Mouse (Mus musculus) erythroid progenitor cell, adult 5-6 weeks (primary cell): ENCODE results near the gene Aprt. TPM values are rescaled to one million over a fixed set of nuclear protein-coding genes. Genes with fewer than 3 reads are reported as not detected.
"Not testable (repeated sequence)": the region's sequence is repeated elsewhere in the genome, so short reads cannot be mapped to it uniquely, and the experiment has no call there.

ENCODE experiments used
- ATAC-seq: replicated peaks from 2 replicates; pipeline ENCODE4 v1.8.0; 2016; ENCODE audit warnings: moderate number of reproducible peaks, mild to moderate bottlenecking, moderate TSS enrichment, inconsistent platforms; ENCODE audit not compliant: poor library complexity, low FRiP score, severe bottlenecking
- total RNA-seq, 2 experiments: library from RNA; stranded (forward) in 1 of 2; stranded (reverse) in 1 of 2; fragments of 150-400 nt in 1 of 2; fragments of 186-747, 209-891 nt in 1 of 2; gene quantifications; 2 replicates each; pipeline versions ENCODE4 v1.2.3 to v1.2.4; 2015 to 2017; ENCODE audit warnings: low replicate concordance in 2 of 2

Gene Aprt
- total RNA-seq, 2 experiments from 2014 or later = 12.3 to 39.4 TPM

DNA sequence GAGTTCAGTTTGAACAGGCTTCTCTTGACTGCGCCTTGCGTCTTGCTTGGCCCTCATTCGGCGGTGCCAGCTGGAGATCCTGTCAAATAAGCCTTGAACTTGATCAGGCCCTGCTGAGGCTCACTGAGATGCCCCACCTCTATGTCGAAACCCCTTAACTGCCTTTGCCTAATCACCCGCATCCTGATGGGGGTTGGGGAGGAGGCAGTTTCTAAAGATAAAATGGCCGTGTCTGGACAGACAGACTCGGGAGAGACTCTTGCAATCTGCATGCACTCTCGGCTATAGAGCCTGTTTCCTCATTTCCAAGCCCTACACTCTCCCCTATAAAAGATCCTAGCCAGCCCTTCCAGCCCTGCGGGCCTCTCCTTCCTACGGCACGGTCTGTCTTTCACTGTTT, 16.5 kb upstream of the Aprt start:
- ATAC-seq = no peak

DNA sequence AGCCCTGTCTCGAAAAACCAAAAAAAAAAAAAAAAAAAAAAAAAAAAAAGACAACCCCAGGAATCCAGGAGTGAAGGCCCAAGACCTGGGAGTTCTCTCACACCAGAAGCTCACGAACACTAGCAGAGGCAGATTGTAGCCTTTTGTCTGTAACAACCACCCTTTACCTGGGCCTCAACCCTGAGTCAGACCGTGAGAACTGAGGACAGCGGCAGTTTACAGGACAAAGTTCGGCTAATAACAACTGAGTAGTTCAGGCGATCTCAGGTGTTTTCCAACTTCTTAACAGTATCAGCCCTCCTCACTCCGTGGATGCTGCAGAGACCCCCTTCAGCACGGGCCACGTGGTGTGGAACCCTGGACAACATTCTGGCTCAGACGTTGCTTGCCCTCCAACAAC, 10.0 kb upstream of the Aprt start:
- no peak for ATAC-seq

- no peak for ATAC-seq
Observed at GRCm38 (mm10) chr8:122586171-122586570, 9.5 kb upstream of the Aprt start.

DNA sequence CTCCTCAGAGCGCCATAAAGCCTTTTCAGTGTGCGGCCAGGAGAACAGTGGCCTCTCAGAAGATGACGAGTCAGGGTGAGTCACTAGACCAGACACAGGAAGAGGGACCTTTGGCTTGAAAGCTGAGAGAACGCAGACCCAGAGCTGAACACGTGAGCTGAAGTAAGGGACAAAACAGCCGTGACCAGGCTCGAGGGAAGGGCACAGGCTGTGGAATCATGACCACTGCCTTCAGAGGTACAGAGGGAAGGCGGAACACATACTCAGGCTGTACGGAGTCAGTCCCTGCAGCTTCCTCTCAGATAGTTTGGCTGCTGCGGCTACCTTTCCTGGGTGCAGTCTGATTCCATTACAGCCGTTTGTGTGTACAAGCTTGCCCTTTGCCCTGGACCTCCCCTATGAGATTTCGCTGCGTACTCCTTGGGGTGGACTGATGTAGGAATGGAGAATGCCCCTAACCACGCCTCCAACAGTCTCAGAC, 8.7 kb upstream of the Aprt start:
- ATAC-seq = no peak

GRCm38 (mm10) chr8:122584981-122585380, 8.3 kb upstream of the Aprt start:
- ATAC-seq = no peak

DNA sequence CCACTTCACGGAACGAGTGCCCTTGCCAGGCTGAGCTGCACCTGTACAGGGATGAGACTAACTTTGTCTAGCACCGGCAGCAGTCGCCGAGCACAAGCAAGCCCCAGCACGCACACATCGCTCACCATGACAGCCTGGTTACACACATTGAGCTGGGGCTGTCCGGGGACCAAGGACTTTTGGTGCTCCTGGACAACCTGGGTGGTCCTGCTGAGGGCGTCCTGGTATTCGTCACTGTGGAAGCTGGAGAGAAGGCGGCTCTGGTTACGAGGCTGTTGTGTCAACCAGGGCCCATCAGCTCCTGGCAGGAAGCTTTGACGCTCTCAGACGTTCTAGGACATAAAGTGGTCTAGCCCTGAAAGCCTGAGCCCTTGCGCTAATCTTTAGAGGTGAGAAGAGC, 4.2 kb upstream of the Aprt start:
- no peak for ATAC-seq

- no peak for ATAC-seq
Observed at GRCm38 (mm10) chr8:122579196-122579595, 2.5 kb upstream of the Aprt start.

DNA sequence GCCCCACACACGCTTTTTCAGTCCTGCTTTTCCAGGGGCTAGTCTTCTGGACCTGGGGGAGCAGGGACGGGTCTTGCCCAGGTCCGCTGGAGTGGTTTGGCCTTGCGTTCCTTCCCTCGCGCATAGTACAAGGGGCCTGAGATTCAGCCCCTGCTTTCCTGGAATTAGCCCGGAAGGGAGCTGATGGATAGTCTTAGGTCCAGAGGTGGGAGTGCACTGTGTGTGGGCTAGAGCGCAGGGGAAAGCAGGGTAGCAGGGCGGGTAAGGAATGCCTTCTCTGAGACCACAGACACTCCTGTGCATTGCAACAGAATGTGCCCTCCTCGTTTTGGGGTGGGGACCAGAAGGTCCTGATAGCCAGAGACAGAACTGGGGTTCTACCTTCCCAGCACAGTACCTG, 407 bp upstream of the Aprt start:
- no peak for ATAC-seq

DNA sequence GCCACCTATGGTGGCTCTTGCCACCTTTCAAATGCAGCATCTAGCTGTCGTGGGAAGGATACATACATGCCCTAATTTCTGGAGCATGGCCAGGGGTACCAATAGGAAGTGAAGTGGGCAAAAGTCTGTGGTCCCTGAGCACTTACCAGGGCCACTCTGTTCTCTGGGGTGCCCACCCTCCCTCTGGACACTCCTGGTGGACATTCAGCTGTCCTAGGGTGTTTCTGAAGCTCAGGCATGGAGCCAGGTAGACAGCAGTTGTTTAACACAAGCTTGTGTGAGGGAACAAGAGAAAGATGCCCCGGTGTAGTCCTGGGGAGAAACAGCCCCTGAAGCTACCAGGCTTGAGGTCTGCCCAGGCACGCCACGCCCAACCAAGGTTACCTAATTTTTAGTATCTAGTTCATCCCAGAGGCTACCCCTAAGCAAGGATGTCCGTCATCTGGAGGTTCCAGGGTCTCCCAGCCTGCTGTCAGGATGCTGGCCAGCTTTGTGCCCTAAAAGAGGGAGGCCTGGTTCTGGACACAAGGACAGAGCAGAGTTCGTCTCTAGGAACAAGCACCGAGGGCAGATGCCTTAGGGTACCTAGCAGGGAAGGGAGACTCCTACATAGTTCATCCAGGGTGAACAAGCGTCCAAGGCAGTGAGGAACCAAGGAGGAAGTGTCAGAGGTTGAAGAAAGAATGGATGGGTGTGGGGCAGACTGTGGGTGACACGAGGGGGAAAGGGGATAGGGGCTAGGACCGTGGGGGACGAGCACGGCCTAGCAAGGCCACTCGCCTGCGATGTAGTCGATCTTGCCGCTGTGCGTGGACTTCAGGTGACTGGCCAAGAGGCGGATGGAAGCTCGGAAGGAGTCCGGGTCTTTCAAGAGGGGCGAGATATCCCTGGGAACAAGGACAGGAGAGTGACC, 718 bp downstream of the Aprt start:
- no peak for ATAC-seq

DNA sequence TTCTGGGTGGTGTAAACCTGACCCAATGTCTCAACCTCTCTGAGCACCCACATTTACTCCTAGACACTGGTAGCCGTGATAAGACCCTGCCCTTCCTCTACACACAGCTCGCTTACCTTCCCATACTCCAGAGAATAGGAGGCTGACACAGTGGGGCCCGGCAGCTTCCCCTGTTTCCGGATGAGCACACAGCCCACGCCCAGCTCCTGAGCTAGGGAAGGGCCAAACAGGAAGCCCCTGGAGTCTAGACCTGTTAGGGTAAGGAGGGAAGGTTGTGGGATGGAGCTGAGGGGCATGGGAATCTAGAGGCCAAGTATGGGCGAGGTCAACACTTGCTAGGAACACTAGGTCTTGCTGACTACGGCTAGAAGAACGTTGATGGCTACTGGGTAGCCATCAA, 1.4 kb downstream of the Aprt start:
- ATAC-seq = no peak

GRCm38 (mm10) chr8:122574667-122575251, 1.9 kb downstream of the Aprt start:
- no peak for ATAC-seq

DNA sequence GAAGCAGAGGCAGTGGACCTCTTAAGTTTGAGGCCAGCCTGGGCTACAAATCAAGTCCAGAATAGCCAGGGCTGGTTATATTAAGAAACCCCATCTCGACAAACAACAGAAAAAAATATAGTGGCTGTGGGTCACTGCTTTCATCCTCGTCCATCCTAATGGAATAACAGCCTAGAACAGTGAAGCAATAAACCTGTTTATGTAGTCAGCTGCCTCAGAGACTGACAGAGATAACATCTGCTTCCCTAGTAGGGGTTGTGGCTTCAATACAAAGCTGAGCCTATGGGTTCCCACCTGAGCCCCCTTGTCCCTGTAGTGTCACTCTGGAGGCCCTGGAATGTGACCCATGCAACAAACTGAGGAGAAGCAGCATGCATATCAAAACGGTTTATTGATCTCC, 2.4 kb downstream of the Aprt start:
- ATAC-seq = no peak

DNA sequence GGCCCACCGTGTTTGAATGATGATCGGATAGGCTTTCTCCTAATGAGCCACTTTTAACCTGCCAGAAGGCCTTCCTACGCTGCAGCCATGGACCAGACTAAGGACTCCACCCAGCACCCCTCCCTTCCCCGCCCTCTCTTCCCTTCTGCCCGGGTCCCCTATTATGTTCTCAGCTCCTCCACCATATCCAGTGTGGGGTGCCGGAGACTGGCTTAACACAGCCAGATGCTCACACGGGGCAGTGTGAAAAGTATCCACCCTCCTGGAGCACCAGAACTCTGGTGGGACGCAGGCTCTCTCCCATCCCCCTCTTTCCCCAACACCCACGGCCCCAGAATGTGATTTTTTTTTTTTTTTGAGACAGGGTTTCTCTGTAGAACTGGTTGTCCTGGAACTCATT, 3.1 kb downstream of the Aprt start:
- ATAC-seq = no peak

DNA sequence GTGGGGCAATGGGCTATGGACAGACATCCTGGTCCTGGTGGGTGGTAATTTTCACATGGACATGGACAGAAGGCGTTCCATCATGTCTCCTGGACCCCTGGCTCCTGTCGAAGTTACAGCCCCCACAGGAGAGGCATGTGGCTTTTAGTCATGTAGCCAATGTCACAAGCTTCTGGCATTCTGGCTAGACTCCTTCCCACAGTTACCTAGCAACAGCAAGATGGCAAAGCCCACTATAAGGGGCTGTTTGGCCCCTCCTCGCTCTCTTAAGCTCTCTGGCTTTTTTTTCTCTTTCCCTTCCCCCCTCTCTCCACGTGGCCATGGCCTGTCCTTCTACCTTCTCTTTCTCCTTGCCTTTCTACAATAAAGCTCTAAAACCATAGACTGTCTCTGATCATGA, 3.5 kb downstream of the Aprt start:
- not testable (repeated sequence) for ATAC-seq

DNA sequence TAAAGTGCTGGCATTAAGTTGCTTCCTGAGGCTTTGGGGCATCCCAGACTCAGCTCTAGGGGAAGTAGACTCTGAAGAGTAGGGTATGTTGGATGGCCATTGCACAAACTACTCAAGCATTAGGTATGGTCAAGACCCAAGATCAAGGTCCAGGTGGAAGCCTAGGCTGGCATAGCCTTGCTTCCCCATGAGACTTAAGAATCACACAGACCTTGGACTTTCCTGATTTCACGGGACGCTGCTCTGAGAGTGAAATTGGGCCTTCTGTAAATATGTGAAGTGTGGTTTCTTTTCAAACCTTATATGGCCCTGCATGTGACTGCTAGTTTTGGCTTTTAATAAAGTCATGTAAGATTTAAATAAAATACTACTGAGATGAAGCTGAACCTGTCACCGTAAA, 4.0 kb downstream of the Aprt start:
- ATAC-seq = no peak

DNA sequence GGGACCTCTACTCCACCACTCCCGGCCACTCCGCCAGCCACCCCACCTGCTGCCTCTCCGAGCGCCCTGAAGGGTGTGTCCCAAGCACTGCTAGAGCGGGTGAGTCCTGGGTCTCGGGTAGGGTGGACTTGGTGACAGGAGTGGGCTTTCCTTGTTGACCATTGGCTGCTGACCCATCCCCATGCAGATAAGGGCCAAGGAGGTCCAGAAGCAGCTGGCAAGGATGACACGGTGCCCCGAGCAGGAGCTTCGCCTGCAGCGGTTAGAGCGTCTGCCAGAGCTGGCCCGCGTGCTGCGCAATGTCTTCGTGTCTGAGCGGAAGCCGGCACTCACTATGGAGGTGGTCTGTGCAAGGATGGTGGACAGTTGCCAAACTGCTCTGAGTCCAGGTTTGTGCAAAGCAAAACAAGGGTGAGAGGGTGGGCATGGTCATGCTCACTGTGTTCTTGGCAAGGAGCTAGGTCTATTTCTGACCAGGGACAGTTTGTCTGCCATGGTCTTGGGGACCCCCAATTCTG, 4.9 kb downstream of the Aprt start:
- ATAC-seq = no peak

GRCm38 (mm10) chr8:122571153-122571552, 5.6 kb downstream of the Aprt start:
- ATAC-seq = no peak

DNA sequence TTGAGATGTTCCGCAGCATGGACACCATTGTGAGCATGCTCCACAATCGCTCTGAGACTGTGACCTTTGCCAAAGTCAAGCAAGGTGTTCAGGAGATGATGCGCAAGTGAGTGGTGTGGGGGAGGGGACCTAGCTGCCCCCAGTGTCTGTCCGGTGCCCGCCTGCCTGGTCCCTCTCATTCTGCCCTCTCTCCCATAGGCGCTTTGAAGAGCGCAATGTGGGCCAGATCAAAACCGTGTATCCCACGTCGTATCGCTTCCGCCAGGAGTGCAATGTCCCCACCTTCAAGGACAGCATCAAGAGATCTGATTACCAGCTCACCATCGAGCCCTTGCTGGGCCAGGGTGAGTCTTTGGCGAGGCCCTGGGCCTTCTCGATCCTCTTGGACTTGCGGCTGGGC, 6.7 kb downstream of the Aprt start:
- no peak for ATAC-seq

DNA sequence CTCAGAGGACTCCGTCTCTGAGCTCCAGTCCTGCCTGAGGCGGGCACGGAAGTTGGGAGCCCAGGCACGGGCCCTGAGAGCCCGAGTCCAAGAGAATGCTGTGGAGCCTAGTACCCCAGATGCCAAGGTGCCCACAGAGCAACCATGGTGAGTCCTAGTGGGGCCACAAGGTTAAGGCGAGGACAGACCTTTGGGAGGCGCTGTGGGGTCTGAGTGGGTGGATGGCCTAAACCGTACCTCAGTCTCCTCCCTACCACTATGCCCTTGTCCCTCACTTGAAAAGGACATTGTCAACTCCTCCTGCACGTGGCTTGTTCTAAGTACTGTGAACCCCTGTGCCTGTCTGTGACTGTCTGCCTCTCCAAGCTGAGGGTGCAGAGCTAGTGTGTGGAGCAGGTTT, 7.4 kb downstream of the Aprt start:
- ATAC-seq = no peak

DNA sequence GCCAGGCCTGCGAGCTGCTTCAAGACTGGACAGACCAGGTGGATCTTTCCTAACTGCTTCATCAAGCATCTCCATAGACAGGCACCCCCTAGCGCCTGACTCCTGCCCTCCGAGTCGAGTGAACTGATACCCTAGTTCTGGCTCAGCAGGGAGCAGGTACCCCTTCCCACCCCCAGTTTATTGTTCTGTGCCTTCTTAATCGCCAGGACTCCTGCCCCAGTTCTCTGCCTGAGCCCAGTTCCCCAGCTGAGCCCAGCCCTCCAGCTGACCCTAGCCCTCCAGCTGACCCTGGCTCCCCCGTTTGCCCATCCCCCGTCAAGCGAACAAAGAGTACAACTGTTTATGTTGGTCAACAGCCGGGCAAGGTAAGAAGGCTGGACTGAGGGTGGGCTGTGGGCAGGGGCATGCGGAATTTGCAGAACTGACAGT, 7.8 kb downstream of the Aprt start:
- peak; percentile 50 for ATAC-seq

GRCm38 (mm10) chr8:122568109-122568504, 8.6 kb downstream of the Aprt start:
- ATAC-seq = peak; percentile 22
